Mouse (Mus musculus): Measurements from ENCODE around the gene Mtfr1l. TPM values are rescaled to one million over a fixed set of nuclear protein-coding genes. Genes with fewer than 3 reads are reported as not detected.
A peak's percentile ranks its signal among the peaks of the same experiment; 100 is the strongest.

Gene Mtfr1l
- polyA plus RNA-seq, 1 experiment from 2014 or later = 151 TPM

GRCm38 (mm10) chr4:134570704-134571451 is 35.7 kb upstream of the Mtfr1l start:
- Histone ChIP-seq H3K9me3 (replicated peaks) (no peaks in the 10 kb centered on the region), H3K27ac (ENCODE audit: poor library complexity, severe bottlenecking) (no peak overlapping the region), H3K4me2 (no peak overlapping the region), H3K36me3 (peaks cover 68% of the 10 kb centered on the region), H3K9ac (no peak overlapping the region), H3K4me1 (replicated peaks) (0 out of 2 replicates have a peak, but pooled peaks cover 5% of the 10 kb centered on the region), H3K27me3 (replicated peaks) (no peaks in the 10 kb centered on the region), H3K4me3 (no peak overlapping the region)
- no peak for ATAC-seq (ENCODE audit: insufficient number of reproducible peaks, low FRiP score)
- 77% methylated on average over 14 of the region's 14 CpGs for WGBS

DNA sequence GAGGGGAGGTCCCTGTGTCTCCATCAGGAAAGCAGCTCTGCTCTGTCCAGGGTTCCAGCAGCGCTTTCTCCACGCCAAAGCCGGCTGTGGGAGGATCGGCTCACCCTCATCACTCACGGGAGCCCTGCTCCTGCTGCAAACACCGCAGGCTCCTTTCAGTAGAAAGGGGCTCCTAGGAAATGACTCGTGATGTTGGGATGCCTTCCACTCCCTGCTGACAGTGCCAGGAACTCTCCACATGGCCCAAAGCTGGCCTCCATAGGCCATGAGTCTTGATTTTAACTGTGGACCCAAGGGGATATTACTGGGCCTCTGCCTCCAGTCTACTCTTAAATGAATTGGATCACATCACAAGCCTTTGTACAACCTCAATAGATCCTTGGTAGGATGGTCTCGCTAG is 34.6 kb upstream of the Mtfr1l start:
- ATAC-seq (ENCODE audit: insufficient number of reproducible peaks, low FRiP score) = no peak
- no peaks in the 10 kb centered on the region for H3K27me3 ChIP-seq (replicated peaks)
- no peak overlapping the region for H3K4me3 ChIP-seq
- no peaks in the 10 kb centered on the region for H3K4me1 ChIP-seq (replicated peaks)
- no peak overlapping the region for H3K27ac ChIP-seq (ENCODE audit: poor library complexity, severe bottlenecking)
- no peak overlapping the region for H3K9ac ChIP-seq
- H3K36me3 ChIP-seq = peaks cover 70% of the 10 kb centered on the region
- WGBS = 83% methylated on average over 8 of the region's 8 CpGs
- no peak overlapping the region for H3K4me2 ChIP-seq
- H3K9me3 ChIP-seq (replicated peaks) = peaks cover 3% of the 10 kb centered on the region; the same call in 1 of the 2 replicates

GRCm38 (mm10) chr4:134569205-134569604 is 34.0 kb upstream of the Mtfr1l start:
- Histone ChIP-seq H3K4me2 (no peak overlapping the region), H3K4me3 (no peak overlapping the region), H3K9me3 (replicated peaks) (peaks cover 3% of the 10 kb centered on the region; the same call in 1 of the 2 replicates), H3K27me3 (replicated peaks) (no peaks in the 10 kb centered on the region), H3K4me1 (replicated peaks) (no peaks in the 10 kb centered on the region), H3K27ac (ENCODE audit: poor library complexity, severe bottlenecking) (no peak overlapping the region), H3K9ac (no peak overlapping the region), H3K36me3 (peaks cover 70% of the 10 kb centered on the region)
- WGBS = 72% methylated on average over 6 of the region's 6 CpGs
- no peak for ATAC-seq (ENCODE audit: insufficient number of reproducible peaks, low FRiP score)

- ATAC-seq (ENCODE audit: insufficient number of reproducible peaks, low FRiP score) = no peak
- Histone ChIP-seq H3K4me3 (no peak overlapping the region), H3K27ac (ENCODE audit: poor library complexity, severe bottlenecking) (no peak overlapping the region), H3K9me3 (replicated peaks) (peaks cover 3% of the 10 kb centered on the region; the same call in 1 of the 2 replicates), H3K9ac (no peak overlapping the region), H3K4me1 (replicated peaks) (no peaks in the 10 kb centered on the region), H3K27me3 (replicated peaks) (no peaks in the 10 kb centered on the region), H3K4me2 (no peak overlapping the region), H3K36me3 (peaks cover 77% of the 10 kb centered on the region)
- WGBS = 48% methylated on average over 19 of the region's 19 CpGs
Observed at GRCm38 (mm10) chr4:134567377-134568226, 32.4 kb upstream of the Mtfr1l start.

GRCm38 (mm10) chr4:134564093-134564492 is 28.9 kb upstream of the Mtfr1l start:
- Histone ChIP-seq H3K4me1 (replicated peaks) (0 out of 2 replicates have a peak, but pooled peaks cover 1% of the 10 kb centered on the region), H3K27ac (ENCODE audit: poor library complexity, severe bottlenecking) (no peak overlapping the region), H3K4me2 (no peak overlapping the region), H3K27me3 (replicated peaks) (no peaks in the 10 kb centered on the region), H3K9ac (no peak overlapping the region), H3K4me3 (no peak overlapping the region), H3K36me3 (peaks cover 75% of the 10 kb centered on the region), H3K9me3 (replicated peaks) (peaks cover 3% of the 10 kb centered on the region; the same call in 1 of the 2 replicates)
- WGBS = 74% methylated on average over 6 of the region's 6 CpGs
- ATAC-seq (ENCODE audit: insufficient number of reproducible peaks, low FRiP score) = no peak

- Histone ChIP-seq H3K9me3 (replicated peaks) (peaks cover 3% of the 10 kb centered on the region; the same call in 1 of the 2 replicates), H3K27me3 (replicated peaks) (no peaks in the 10 kb centered on the region), H3K9ac (no peak overlapping the region), H3K27ac (ENCODE audit: poor library complexity, severe bottlenecking) (no peak overlapping the region), H3K4me1 (replicated peaks) (peaks cover 6% of the 10 kb centered on the region; the same call in 1 of the 2 replicates), H3K4me2 (no peak overlapping the region), H3K4me3 (no peak overlapping the region), H3K36me3 (peaks cover 70% of the 10 kb centered on the region)
- no peak for ATAC-seq (ENCODE audit: insufficient number of reproducible peaks, low FRiP score)
- 76% methylated on average over 16 of the region's 16 CpGs for WGBS
Observed at GRCm38 (mm10) chr4:134563624-134564023, 28.4 kb upstream of the Mtfr1l start.

DNA sequence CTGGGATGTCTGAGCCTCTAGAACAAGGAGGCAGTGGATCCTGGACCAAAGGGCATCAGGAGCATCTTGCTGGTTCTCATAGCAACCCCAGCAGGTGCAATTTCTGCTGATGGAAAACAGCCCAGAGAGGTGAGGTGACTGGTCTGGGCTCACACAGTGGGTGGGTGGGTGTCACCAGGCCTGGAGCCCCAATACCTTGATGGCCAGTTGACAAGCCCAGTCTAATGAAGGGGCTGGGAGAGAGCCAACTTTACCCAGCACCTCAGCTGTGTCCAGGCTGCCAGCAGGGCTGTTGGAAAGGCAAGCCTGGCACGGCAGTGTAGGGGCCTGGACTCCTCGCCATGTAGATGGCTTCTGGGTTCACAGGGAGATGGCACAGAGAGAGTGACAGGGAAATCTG is 26.8 kb upstream of the Mtfr1l start:
- Histone ChIP-seq H3K4me3 (no peak overlapping the region), H3K27me3 (replicated peaks) (no peaks in the 10 kb centered on the region), H3K4me2 (no peak overlapping the region), H3K9ac (no peak overlapping the region), H3K9me3 (replicated peaks) (peaks cover 3% of the 10 kb centered on the region; the same call in 1 of the 2 replicates), H3K27ac (ENCODE audit: poor library complexity, severe bottlenecking) (no peak overlapping the region), H3K36me3 (peaks cover 56% of the 10 kb centered on the region), H3K4me1 (replicated peaks) (peaks cover 17% of the 10 kb centered on the region)
- ATAC-seq (ENCODE audit: insufficient number of reproducible peaks, low FRiP score) = no peak
- WGBS = 86% methylated on average over 2 of the region's 2 CpGs

DNA sequence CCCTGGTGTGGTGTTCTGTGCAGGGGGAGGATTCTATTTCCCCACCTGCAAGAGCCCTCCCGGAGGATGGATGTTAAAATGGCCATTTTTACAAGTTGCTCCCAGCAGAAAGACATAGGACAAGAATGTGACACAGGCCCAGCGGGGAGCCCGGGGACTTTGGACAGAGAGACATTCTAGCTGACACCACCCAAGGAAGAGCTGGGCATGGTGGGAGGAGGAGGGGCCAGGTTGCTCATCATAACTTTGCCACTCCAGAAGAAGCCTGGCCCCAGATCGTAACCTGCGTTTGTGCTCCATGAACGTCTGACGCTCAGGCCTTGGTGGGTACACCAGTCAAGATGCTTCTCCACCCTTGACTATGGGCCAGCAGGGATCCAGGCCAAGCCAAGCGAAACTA is 25.5 kb upstream of the Mtfr1l start:
- no peak overlapping the region for H3K9ac ChIP-seq
- no peak overlapping the region for H3K4me3 ChIP-seq
- H3K4me1 ChIP-seq (replicated peaks) = peaks cover 17% of the 10 kb centered on the region
- no peak for ATAC-seq (ENCODE audit: insufficient number of reproducible peaks, low FRiP score)
- 83% methylated on average over 8 of the region's 8 CpGs for WGBS
- no peak overlapping the region for H3K4me2 ChIP-seq
- H3K9me3 ChIP-seq (replicated peaks) = peaks cover 3% of the 10 kb centered on the region; the same call in 1 of the 2 replicates
- H3K27ac ChIP-seq (ENCODE audit: poor library complexity, severe bottlenecking) = no peak overlapping the region
- H3K27me3 ChIP-seq (replicated peaks) = no peaks in the 10 kb centered on the region
- peaks cover 45% of the 10 kb centered on the region for H3K36me3 ChIP-seq

DNA sequence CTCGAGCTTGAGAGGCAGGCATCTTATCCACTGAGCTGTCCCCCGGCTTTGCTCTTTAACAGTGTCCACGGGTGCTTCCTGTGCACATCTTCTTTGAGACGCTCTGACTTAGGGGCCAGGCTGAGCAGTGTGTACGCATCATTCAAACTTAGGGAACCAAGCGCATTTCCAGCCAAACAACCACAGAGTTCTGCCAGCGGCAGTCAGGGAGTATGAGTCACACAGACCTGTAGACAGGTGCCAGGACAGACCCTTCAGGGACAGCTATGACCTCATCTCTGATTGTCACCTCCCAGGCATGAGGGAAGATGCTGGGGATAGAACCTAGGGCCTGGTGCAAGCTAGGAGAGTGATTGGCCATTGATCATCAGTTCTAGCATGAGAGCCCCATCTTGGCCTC is 24.0 kb upstream of the Mtfr1l start:
- Histone ChIP-seq H3K27me3 (replicated peaks) (no peaks in the 10 kb centered on the region), H3K4me1 (replicated peaks) (peaks cover 17% of the 10 kb centered on the region), H3K4me3 (no peak overlapping the region), H3K36me3 (peaks cover 30% of the 10 kb centered on the region), H3K4me2 (no peak overlapping the region), H3K27ac (ENCODE audit: poor library complexity, severe bottlenecking) (no peak overlapping the region), H3K9me3 (replicated peaks) (no peaks in the 10 kb centered on the region), H3K9ac (no peak overlapping the region)
- ATAC-seq (ENCODE audit: insufficient number of reproducible peaks, low FRiP score) = no peak
- WGBS = 75% methylated on average over 7 of the region's 7 CpGs

- Histone ChIP-seq H3K9ac (0 out of 2 replicates have a peak overlapping the region, but pooled peaks have one; percentile 31), H3K27ac (ENCODE audit: poor library complexity, severe bottlenecking) (no peak overlapping the region), H3K27me3 (replicated peaks) (no peaks in the 10 kb centered on the region), H3K4me3 (no peak overlapping the region), H3K4me1 (replicated peaks) (peaks cover 17% of the 10 kb centered on the region), H3K4me2 (no peak overlapping the region), H3K36me3 (peaks cover 25% of the 10 kb centered on the region), H3K9me3 (replicated peaks) (no peaks in the 10 kb centered on the region)
- ATAC-seq (ENCODE audit: insufficient number of reproducible peaks, low FRiP score) = no peak
- 52% methylated on average over 9 of the region's 9 CpGs for WGBS
Observed at GRCm38 (mm10) chr4:134558570-134559113, 23.5 kb upstream of the Mtfr1l start.
